Mouse (Mus musculus) thymus, adult 2 months (tissue): ENCODE measurements around the gene Isyna1. TPM values are rescaled to one million over a fixed set of nuclear protein-coding genes. Genes with fewer than 3 reads are reported as not detected.
A peak's percentile ranks its signal among the peaks of the same experiment; 100 is the strongest.

Source experiments
- DNase-seq: peaks from one replicate; pipeline ENCODE4 v3.0.0; 2021
- H3K27ac ChIP-seq: fragments of 200-500 bp; 2 replicates; pipeline ENCODE4 v1.5.1; 2012; ENCODE audit warnings: low read length, control low read depth; ENCODE audit not compliant: control insufficient read depth, insufficient read depth
- H3K27me3 ChIP-seq: fragments of 200-500 bp; 2 replicates; pipeline ENCODE4 v1.6.1; 2012; ENCODE audit warnings: mild to moderate bottlenecking, low read length, moderate library complexity, mixed read lengths; ENCODE audit not compliant: control insufficient read depth, insufficient read depth
- H3K36me3 ChIP-seq: fragments of 200-500 bp; 2 replicates; pipeline ENCODE4 v1.6.1; 2012; ENCODE audit warnings: mild to moderate bottlenecking, low read length, moderate library complexity; ENCODE audit not compliant: control insufficient read depth, insufficient read depth
- H3K4me1 ChIP-seq: fragments of 200-500 bp; replicated peaks from 2 replicates; pipeline ENCODE4 v1.6.1; 2012; ENCODE audit warnings: low read length; ENCODE audit not compliant: control insufficient read depth, insufficient read depth
- H3K4me3 ChIP-seq: fragments of 200-500 bp; 2 replicates; pipeline ENCODE4 v1.5.1; 2012; ENCODE audit warnings: mild to moderate bottlenecking, low read length, control low read depth, moderate library complexity; ENCODE audit not compliant: control insufficient read depth, insufficient read depth
- CTCF ChIP-seq: fragments of 200-500 bp; IDR thresholded peaks from 2 replicates; pipeline ENCODE4 v1.5.1; 2012; ENCODE audit warnings: mild to moderate bottlenecking, control low read depth, low read length, moderate library complexity, borderline replicate concordance; ENCODE audit not compliant: control insufficient read depth, poor library complexity, insufficient read depth; ENCODE audit errors: extremely low read depth
- POLR2A ChIP-seq: fragments of 200-500 bp; IDR thresholded peaks from 2 replicates; pipeline ENCODE4 v1.6.1; 2012; ENCODE audit warnings: mild to moderate bottlenecking, low read length, control low read depth, moderate library complexity; ENCODE audit not compliant: control insufficient read depth, poor library complexity, insufficient read depth; ENCODE audit errors: extremely low read depth
- WGBS: fragments of 180-500 bp; shearing (Covaris S2); methylation state at CpG from one replicate; pipeline ENCODE4 v1.1.7; 2018; 5-methylcytosine and 5-hydroxymethylcytosine counted together
- polyA plus RNA-seq: library from polyadenylated mRNA; depleted of rRNA; stranded (reverse); fragments of >200 nt; gene quantifications from 2 replicates; pipeline ENCODE4 v1.2.3, GENCODE M21; 2012; rRNA removed

Gene Isyna1
- 185 and 201 TPM in 2 replicates for polyA plus RNA-seq

DNA sequence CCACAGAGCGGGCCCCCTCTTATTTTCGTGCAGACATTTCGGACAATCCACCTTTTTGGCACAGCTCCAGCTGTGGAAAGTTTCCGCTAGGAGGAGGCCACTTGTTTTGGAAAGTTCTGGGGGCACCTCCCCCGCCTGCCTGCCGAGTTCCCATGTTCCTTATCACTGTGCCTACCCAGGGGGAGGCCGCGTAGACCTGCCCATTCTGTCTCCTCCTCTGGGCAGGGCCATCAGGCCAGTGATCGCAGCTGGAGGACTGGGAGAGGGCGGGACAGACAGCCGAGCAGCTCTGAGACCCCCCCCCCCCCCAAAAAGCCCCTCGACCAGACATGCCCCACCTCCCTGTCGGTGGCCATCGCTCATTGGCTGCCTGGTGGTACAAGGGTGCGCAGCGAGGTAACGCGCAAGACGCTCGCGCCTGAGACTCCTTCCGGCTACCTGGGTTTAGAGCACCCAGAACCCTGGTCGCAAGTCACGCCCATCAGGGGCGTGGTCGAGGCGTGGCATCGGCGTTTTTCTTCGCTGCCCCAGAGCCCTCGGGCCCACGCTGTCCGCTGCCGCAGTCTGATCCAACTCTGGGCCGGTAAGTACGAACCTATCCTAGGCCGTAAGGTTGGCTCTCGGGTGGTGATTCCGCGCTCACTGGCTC, at the start of gene Isyna1:
Gene Isyna1 (plus strand): TSS at position 413 of the 649 bp plus-strand sequence.
- under 1% methylated on average over 40 of the region's 40 CpGs for WGBS

DNA sequence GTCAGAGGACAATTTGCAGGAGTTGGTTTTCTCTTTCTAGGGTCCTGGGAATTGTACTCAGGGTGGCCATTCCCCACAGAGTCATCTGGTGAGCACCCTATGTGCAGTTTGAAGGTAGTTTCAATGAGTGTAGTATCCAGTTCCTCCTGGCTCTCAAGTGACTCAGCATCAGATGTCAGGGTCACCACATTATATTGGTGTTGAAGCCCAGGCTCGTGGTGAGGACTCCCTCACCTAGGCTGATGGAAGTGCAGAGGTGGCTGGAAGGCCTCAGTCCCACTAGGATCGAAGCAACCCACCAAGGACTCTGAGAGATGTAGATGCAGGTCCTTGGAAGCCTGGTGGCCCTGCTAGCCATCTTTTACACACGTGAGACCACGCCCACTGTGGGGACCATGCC, 47.8 kb upstream of the Isyna1 start:
- 71% methylated on average over 4 of the region's 4 CpGs for WGBS
- H3K27me3 ChIP-seq, result no peaks in the 10 kb centered on the region
- H3K4me3 ChIP-seq, result no peak overlapping the region
- no peak overlapping the region for H3K27ac ChIP-seq
- no peaks in the 10 kb centered on the region for H3K36me3 ChIP-seq
- H3K4me1 ChIP-seq, result peaks cover 11% of the 10 kb centered on the region
- no peak for DNase-seq
- no peak for TF ChIP-seq POLR2A
- no peak for TF ChIP-seq CTCF

More for the DNA sequence above, at the start of gene Isyna1:
- H3K27ac ChIP-seq, result peak within 1 kb of the TSS; percentile 22; the same call in 1 of the 2 replicates
- H3K4me1 ChIP-seq, result peaks cover 13% of the 10 kb centered on the region
- TF ChIP-seq CTCF (0 out of 2 replicates have a peak, but pooled peaks have one; percentile 28), POLR2A (peak; percentile 33; the same call in 1 of the 2 replicates)
- no peaks in the 10 kb centered on the region for H3K27me3 ChIP-seq
- DNase-seq, result peak; percentile 88
- H3K36me3 ChIP-seq, result peaks cover 12% of the 10 kb centered on the region
- H3K4me3 ChIP-seq, result peak within 1 kb of the TSS; percentile 65

DNA sequence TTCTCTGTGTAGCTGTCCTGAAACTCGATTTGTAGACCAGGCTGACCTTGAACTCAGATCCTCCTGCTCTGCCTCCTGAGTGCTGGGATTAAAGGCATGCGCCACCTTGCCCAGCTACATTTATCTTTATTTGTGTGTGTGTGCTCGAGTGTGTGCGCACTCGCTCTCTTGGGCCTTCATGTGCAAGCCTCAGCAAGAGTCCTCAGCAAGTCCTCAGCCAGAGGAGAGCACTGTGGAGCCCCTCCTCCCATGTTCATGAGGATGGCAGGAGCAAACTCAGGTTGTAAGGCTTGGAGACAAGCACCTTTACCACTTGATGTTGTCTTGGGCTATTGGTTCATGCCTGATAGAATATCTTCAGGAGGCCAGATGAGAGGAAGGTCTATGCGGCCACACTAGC, 46.4 kb upstream of the Isyna1 start:
- WGBS, result 95% methylated on average over 6 of the region's 6 CpGs
- DNase-seq, result no peak
- Histone ChIP-seq H3K36me3 (no peaks in the 10 kb centered on the region), H3K27ac (no peak overlapping the region), H3K4me3 (no peak overlapping the region), H3K27me3 (no peaks in the 10 kb centered on the region), H3K4me1 (peaks cover 18% of the 10 kb centered on the region)
- TF ChIP-seq CTCF, result no peak
- TF ChIP-seq POLR2A, result no peak

DNA sequence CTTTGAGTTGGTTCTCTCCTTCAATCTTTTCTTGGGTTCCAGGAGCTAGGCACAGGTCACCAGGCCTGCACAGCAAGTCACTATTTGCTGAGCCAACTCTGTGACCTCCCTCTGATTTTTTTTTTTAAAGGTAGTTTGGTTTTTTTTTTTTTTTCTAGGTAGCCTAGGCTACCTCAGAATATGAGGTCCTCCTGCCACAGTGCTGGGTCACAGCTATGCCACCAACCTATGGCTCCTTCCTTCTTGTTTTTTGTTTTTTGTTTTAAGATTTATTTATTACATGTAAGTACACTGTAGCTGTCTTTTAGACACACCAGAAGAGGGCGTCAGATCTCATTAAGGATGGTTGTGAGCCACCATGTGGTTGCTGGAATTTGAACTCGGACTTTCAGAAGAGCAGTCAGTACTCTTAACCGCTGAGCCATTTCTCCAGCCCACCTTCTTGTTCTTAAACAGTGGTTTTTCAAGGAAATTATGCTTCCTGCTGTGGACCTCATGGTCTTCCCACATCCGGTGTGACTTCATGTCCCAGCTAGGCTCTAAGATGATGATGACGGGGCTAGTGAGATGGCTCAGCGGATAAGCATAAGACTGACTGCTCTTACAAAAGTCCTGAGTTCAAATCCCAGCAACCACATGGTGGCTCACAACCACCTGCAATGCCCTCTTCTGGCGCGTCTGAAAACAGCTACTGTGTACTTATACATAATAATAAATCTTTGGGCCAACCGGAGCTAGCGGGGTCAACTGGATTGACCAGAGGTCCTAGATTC, 44.6 kb upstream of the Isyna1 start:
- H3K4me1 ChIP-seq, result peaks cover 29% of the 10 kb centered on the region

DNA sequence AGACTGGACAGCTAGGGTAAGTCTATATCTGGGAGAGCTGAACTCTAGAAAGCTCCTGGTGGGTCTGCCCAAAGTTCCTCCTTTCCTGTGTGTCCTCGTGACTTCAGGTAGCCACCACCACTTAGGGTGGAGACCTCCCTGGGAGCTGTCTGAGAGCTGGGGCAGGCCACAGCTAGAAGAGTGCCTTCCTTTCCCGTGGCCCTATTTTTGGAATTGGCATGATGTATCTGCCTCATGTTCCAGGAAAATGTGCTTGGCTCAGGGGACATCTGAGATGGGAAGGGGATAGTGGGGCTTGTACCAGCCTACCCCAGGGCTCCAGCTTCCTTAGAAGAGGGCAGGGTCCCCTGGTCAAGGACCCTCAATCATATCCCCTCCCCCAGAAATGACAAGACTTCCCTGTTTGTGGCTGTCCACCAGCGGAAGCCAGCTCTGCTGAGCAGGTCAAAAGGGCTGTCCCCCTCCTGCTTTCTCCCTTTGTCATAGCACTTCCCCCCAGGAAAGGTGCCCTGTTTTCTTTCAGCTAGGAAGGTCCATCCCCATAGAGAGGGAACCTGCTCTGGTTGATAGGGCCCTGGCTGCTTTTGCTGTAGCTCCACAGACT, 42.5 kb upstream of the Isyna1 start:
- no peak overlapping the region for H3K4me3 ChIP-seq
- 62% methylated on average over 3 of the region's 3 CpGs for WGBS
- no peak for DNase-seq
- H3K36me3 ChIP-seq, result no peaks in the 10 kb centered on the region
- H3K27ac ChIP-seq, result no peak overlapping the region
- H3K4me1 ChIP-seq, result peaks cover 36% of the 10 kb centered on the region
- no peaks in the 10 kb centered on the region for H3K27me3 ChIP-seq
- TF ChIP-seq CTCF, result no peak
- TF ChIP-seq POLR2A, result no peak

More for the DNA sequence above, 44.6 kb upstream of the Isyna1 start:
- no peak for DNase-seq
- no peak for TF ChIP-seq CTCF
- no peak for TF ChIP-seq POLR2A
- Histone ChIP-seq H3K27me3 (no peaks in the 10 kb centered on the region), H3K27ac (no peak overlapping the region), H3K4me3 (no peak overlapping the region), H3K36me3 (no peaks in the 10 kb centered on the region)
- 41% methylated on average over 10 of the region's 10 CpGs for WGBS

DNA sequence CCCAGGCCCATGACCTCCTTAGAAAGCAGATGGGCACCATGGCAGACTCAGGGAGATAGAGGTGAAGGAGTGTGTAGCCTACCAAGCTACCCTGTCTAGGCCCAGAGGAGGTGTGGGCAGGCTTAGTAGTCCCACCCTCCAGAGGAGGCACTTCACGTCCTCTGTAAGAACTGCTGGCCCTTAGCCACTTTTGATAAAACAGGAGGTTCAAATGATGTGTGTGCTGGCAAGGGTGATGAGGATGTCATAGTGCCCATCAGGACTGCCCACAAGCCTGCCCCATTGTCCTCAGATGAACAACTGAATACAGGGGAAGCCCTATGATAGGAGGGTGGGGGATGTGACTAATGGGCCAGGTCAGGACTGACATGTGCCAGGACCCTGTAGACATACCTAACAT, 41.3 kb upstream of the Isyna1 start:
- H3K27ac ChIP-seq, result no peak overlapping the region
- H3K27me3 ChIP-seq, result no peaks in the 10 kb centered on the region
- TF ChIP-seq CTCF (no peak), POLR2A (no peak)
- no peaks in the 10 kb centered on the region for H3K36me3 ChIP-seq
- DNase-seq, result no peak
- WGBS, result 86% methylated on average over 1 of the region's 1 CpGs
- no peak overlapping the region for H3K4me3 ChIP-seq
- H3K4me1 ChIP-seq, result peaks cover 36% of the 10 kb centered on the region
